Mouse (Mus musculus): ENCODE data around the gene Igsf23. TPM values are rescaled to one million over a fixed set of nuclear protein-coding genes. Genes with fewer than 3 reads are reported as not detected.

Igsf23 gene
- polyA plus RNA-seq (2012; rRNA removed), result 0.68 and 1.3 TPM in 2 replicates

GRCm38 (mm10) chr7:19950589-19950988, at the start of gene Igsf23:
TSS of gene Igsf23 (minus strand) at chr7:19950756.

GRCm38 (mm10) chr7:19991165-19991564, 40.6 kb upstream of the Igsf23 start, which contains the start of gene Nlrp9b:
TSS of gene Nlrp9b (plus strand) at chr7:19991465.

GRCm38 (mm10) chr7:19964985-19965579, 14.5 kb upstream of the Igsf23 start, which contains the start of gene Ceacam20:
TSS of gene Ceacam20 (plus strand) at chr7:19965412.

GRCm38 (mm10) chr7:19920506-19921261, 29.9 kb downstream of the Igsf23 start, which contains the start of gene Pvr:
TSS of gene Pvr (minus strand) at chr7:19921160.

GRCm38 (mm10) chr7:19887849-19888248, 62.7 kb downstream of the Igsf23 start, which contains the start of gene Ceacam19:
TSS of gene Ceacam19 (minus strand) at chr7:19887965.

Other genes starting within 250 kb of the Igsf23 start
- 131 and 143 TPM in 2 replicates for gene Tomm40, start 235.3 kb downstream of the Igsf23 start, polyA plus RNA-seq (2012; rRNA removed)
- gene Nectin2, start 200.3 kb downstream of the Igsf23 start, polyA plus RNA-seq (2012; rRNA removed), result 136 and 141 TPM in 2 replicates
- 233 and 256 TPM in 2 replicates for gene Bcam, start 179.7 kb downstream of the Igsf23 start, polyA plus RNA-seq (2012; rRNA removed)
- gene Cblc, start 153.9 kb downstream of the Igsf23 start, polyA plus RNA-seq (2012; rRNA removed), result 8.6 and 11.5 TPM in 2 replicates
- gene Bcl3, start 128.0 kb downstream of the Igsf23 start, polyA plus RNA-seq (2012; rRNA removed), result 78.2 and 94.4 TPM in 2 replicates
- 0.49 and 0.91 TPM in 2 replicates for gene Gm19345, start 98.8 kb downstream of the Igsf23 start, polyA plus RNA-seq (2012; rRNA removed)
- 0.15 and 0.31 TPM in 2 replicates for gene Ceacam16, start 89.5 kb downstream of the Igsf23 start, polyA plus RNA-seq (2012; rRNA removed)
- gene Ceacam19, start 62.8 kb downstream of the Igsf23 start, polyA plus RNA-seq (2012; rRNA removed), result 0.15 TPM in 2 replicates
- 19.3 and 26.5 TPM in 2 replicates for gene Pvr, start 29.6 kb downstream of the Igsf23 start, polyA plus RNA-seq (2012; rRNA removed)
- gene Ceacam20, start 14.7 kb upstream of the Igsf23 start, polyA plus RNA-seq (2012; rRNA removed), result 0.31 and 0.58 TPM in 2 replicates
- gene Nlrp9b, start 40.7 kb upstream of the Igsf23 start, polyA plus RNA-seq (2012; rRNA removed), result 0.87 and 1.3 TPM in 2 replicates
- gene Vmn1r91, start 148.9 kb upstream of the Igsf23 start, polyA plus RNA-seq (2012; rRNA removed), result not detected in 2 replicates
- not detected in 2 replicates for gene Gm16442, start 171.8 kb upstream of the Igsf23 start, polyA plus RNA-seq (2012; rRNA removed)
- not detected in 2 replicates for gene Vmn1r93, start 188.3 kb upstream of the Igsf23 start, polyA plus RNA-seq (2012; rRNA removed)
- gene Vmn1r94, start 217.6 kb upstream of the Igsf23 start, polyA plus RNA-seq (2012; rRNA removed), result not detected in 2 replicates
- not detected in 2 replicates for gene Vmn1r95, start 243.0 kb upstream of the Igsf23 start, polyA plus RNA-seq (2012; rRNA removed)

All from ovary, adult 2 months (tissue).